Mouse (Mus musculus) adrenal gland, postnatal 36 days (tissue): ENCODE measurements at regions not wholly inside any gene's neighbourhood (a gene's known extent, or its start where the extent isn't known, plus 50 kb on each side); places are given as distances from the start of the nearest gene placed in this dataset.
A peak's percentile ranks its signal among the peaks of the same experiment; 100 is the strongest.
"Not testable (repeated sequence)": the region's sequence is repeated elsewhere in the genome, so short reads cannot be mapped to it uniquely, and the experiment has no call there.

ENCODE experiments used
- DNase-seq, 2 experiments: peaks; one replicate each; pipeline ENCODE4 v3.0.0; 2021; ENCODE audit warnings: mixed read lengths in 1 of 2

- DNase-seq: no peak
Measured at GRCm38 (mm10) chr4:153829766-153830165, 127.3 kb upstream of the A430005L14Rik start.

- DNase-seq: no peak
Measured at GRCm38 (mm10) chr4:153830491-153830890, 126.5 kb upstream of the A430005L14Rik start.

GRCm38 (mm10) chr4:153831251-153831650 is 125.8 kb upstream of the A430005L14Rik start:
- DNase-seq: not testable (repeated sequence)

GRCm38 (mm10) chr4:153832151-153832550 is 124.9 kb upstream of the A430005L14Rik start:
- no peak for DNase-seq

GRCm38 (mm10) chr4:153844766-153845165 is 112.3 kb upstream of the A430005L14Rik start:
- DNase-seq: no peak

GRCm38 (mm10) chr4:153848274-153848673 is 108.8 kb upstream of the A430005L14Rik start:
- no peak for DNase-seq

GRCm38 (mm10) chr4:153850186-153850585 is 106.9 kb upstream of the A430005L14Rik start:
- DNase-seq: no peak

- no peak for DNase-seq
Measured at GRCm38 (mm10) chr4:153854084-153854747, 102.8 kb upstream of the A430005L14Rik start.

GRCm38 (mm10) chr4:153854748-153855092 is 102.3 kb upstream of the A430005L14Rik start:
- DNase-seq: no peak

GRCm38 (mm10) chr4:153861420-153861819 is 95.6 kb upstream of the A430005L14Rik start:
- DNase-seq: no peak

GRCm38 (mm10) chr4:153862121-153862660 is 94.8 kb upstream of the A430005L14Rik start:
- DNase-seq: no peak

- peak; percentile 21 to 52 for DNase-seq
Measured at GRCm38 (mm10) chr4:153872346-153872745, 84.7 kb upstream of the A430005L14Rik start.

GRCm38 (mm10) chr4:153875036-153875435 is 82.0 kb upstream of the A430005L14Rik start:
- not testable (repeated sequence) for DNase-seq

GRCm38 (mm10) chr4:153876954-153877642 is 79.9 kb upstream of the A430005L14Rik start:
- DNase-seq: peak; percentile 25 to 58

- no peak for DNase-seq
Measured at GRCm38 (mm10) chr4:153883057-153883456, 74.0 kb upstream of the A430005L14Rik start.

- no peak for DNase-seq
Measured at GRCm38 (mm10) chr4:153884044-153884443, 73.0 kb upstream of the A430005L14Rik start.

GRCm38 (mm10) chr4:153885836-153886235 is 71.2 kb upstream of the A430005L14Rik start:
- DNase-seq: no peak

- no peak for DNase-seq
Measured at GRCm38 (mm10) chr4:153890130-153890529, 66.9 kb upstream of the A430005L14Rik start.

GRCm38 (mm10) chr4:153899721-153900120 is 57.3 kb upstream of the A430005L14Rik start:
- no peak for DNase-seq

GRCm38 (mm10) chr4:153905076-153905475 is 52.0 kb upstream of the A430005L14Rik start:
- DNase-seq: no peak

GRCm38 (mm10) chr4:153905511-153905910 is 51.5 kb upstream of the A430005L14Rik start:
- no peak for DNase-seq
